Mouse (Mus musculus) urinary bladder, postnatal 10 days (tissue): ENCODE measurements around the gene Epsti1.

Experiments
- DNase-seq: peaks from one replicate; pipeline ENCODE4 v3.0.0; 2022; ENCODE audit warnings: low spot score

Epsti1 gene

DNA sequence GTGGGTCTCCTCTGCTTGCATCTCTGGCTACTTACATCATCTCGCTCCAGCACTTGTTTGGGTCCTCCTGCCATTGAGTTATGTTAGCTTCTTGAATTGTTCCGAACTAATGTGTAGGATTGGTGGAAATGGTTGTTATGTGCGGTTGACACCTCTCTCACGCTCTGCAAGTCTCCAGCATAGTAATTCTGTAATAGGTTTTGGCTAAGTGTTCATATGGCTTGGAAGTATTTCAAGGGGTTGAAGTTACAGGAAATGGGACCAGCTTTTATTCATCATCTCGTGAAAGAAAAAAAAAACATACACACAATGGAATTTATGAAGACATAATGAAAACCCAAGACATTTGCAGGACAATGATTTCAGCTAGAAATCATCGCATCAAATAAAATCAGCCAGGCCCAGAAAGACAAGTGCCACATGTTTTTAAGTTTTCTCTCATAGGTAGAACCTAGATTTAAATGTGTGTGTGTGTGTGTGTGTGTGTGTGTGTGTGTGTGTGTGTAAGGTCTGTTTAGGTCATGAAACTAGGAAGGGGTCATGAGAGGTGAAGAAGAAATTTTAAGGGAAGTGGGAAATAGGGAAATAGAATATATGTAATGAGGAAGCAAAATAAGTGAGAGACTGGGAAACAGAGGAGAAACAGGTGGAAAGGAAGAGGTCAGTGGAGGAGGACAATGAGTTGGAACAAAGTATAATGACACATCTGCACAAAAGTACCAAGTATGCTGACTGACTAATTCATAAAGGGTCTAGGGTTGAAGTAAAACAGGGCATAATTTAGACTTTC lies 19.2 kb downstream of the Epsti1 start:
- DNase-seq = no peak

- no peak for DNase-seq
Observed at GRCm38 (mm10) chr14:77925414-77925813, 21.4 kb downstream of the Epsti1 start.

GRCm38 (mm10) chr14:77926718-77927117 lies 22.7 kb downstream of the Epsti1 start:
- no peak for DNase-seq

DNA sequence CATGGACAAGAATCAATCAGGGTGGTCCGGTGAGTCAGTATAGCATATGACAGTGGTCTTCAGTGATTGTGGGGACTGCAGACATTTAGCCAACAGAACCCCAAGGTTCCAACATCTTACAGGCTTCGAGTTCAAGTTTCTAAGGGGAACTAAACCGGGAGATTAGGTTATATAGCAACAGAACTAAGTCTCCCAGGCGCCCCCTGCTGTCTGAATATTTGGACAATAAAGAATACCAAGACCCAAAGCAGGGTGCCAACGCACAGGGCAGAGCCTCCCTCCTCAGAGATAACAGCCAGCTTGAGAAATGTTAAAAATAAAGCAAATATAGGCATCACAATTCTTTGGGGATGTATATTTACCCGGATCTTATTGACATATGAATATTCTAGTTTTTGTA lies 24.0 kb downstream of the Epsti1 start:
- DNase-seq = no peak

DNA sequence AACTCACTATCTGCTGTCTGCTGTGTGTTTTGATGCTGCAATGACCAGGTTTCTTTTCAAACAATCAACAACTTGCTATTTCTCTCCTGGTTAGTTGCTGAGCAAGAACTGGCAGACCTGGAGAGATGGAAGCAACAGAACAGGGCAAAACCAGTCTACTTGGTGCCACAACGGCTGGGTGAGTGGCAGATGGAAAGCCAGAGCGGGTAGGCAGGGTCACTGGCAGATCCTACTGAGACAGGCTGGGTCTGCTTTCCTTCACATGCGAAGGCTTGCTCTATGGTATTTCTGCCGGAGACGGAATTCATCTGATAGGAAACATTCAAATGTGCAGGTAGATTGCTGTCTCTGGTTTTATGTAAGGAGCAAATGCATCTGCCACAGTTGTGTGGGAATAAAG lies 24.6 kb downstream of the Epsti1 start:
- DNase-seq = no peak

DNA sequence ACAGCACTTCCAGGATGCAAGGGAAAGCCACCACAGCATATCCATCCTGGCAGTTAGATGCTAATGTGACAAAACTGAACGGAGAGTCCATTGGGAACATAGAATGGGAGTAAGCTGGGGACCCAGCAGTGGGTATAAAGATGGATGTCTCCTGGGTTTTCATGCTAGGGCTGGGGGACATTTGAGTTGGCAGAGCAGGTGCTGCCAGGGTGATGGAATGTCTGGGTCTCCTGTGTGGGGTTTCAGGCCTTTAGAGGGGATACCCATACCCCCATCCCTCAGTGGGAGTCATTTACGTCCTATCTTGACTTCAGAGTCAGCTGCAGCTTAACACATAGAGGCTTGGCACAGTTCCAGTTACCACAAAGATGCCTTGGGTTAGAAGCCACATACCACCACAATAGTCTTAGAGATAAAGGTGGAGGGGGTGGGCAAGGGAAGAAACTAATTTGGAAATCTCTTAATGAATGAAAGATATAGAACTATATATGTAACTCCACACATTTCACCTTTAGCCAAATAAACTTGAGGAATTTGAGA lies 25.2 kb downstream of the Epsti1 start:
- DNase-seq = no peak

DNA sequence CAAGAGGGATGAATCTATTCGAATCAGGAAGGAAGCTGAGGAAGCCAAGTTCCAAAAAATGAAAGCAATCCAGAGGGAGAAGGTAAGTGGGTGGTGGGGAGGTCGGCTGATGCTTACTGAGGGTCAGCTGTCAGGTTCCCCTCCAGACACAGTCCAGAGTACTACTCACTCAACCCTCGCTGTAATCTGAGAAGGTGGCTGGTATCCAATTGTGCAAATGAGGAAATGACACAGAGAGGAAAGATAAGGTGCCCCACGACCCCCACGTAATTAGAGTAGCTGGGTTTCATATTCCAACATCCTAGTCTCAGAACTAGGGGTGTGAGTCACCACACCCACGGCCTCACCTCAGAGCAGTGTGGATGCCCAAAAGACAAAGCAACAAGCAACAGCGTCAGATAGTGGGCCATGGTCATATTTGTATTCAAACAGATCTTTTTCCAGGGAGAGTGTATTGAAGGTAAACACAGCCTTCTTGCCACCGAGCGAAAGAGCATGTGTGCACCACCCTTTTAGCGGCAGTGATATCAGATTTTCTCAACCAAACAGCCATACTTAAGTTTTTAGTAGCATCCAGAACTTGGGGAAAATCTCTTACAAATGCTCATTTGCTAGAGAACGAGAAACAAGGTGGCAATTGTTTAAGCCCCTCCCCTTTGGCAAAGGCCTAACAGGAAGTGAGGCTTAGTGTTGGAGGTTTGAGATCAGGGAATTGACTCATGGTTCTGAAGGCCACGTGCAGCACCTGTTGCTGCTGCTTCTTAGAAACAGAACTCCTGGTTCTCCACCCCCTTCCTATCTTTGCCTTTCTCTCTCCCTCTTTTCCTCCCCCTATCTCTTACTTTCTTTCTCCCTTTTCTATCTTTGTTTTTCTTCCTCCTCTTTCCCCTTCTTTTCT lies 28.4 kb downstream of the Epsti1 start:
- DNase-seq = no peak

GRCm38 (mm10) chr14:77933243-77933642 lies 29.2 kb downstream of the Epsti1 start:
- DNase-seq = no peak

GRCm38 (mm10) chr14:77934431-77934830 lies 30.4 kb downstream of the Epsti1 start:
- DNase-seq = no peak

- DNase-seq = no peak
Observed at GRCm38 (mm10) chr14:77941105-77941504, 37.1 kb downstream of the Epsti1 start.

DNA sequence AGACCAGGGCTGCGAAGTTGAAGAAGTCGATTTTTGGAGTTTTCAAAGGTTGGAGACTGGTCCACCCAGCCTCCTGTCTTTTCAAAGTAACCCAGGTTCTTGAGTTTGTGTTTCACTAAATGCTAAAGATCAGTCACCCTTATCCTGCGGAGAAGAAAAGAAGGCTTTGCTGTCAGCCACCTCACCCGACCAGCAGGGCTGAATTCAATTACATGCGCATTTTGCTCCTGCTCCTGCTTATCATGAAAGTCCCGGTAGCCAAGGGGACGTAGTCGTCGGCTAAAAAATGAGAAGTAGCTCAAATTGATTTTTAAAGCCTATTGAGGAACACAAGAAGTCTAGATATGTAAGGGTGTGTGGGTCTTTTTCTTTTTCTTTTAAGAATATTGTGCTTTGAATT lies 38.2 kb downstream of the Epsti1 start:
- DNase-seq = no peak

GRCm38 (mm10) chr14:77942793-77943558 lies 38.9 kb downstream of the Epsti1 start:
- DNase-seq = no peak

- DNase-seq = no peak
Observed at GRCm38 (mm10) chr14:77961741-77962140, 57.7 kb downstream of the Epsti1 start.

DNA sequence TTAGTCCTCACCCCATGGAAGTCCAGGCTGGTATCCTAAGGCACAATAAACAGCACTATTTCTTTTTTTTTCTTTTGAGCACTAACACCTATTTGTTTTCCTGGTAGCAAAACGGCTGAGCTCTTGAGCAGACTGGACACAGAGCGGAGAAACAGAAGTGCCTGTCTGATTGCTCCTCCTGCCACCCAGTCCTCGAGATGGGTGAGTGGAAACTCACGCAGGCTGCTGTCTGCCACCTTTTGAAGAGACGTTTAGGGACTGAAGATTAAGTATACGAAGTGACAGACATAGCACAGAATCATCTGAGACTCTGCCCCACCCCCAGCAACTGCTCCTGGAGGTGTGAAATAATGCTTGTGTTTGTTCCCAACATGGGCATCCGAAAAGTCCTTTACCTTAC lies 59.5 kb downstream of the Epsti1 start:
- DNase-seq = no peak

- DNase-seq = no peak
Observed at GRCm38 (mm10) chr14:77971355-77971754, 67.3 kb downstream of the Epsti1 start.

DNA sequence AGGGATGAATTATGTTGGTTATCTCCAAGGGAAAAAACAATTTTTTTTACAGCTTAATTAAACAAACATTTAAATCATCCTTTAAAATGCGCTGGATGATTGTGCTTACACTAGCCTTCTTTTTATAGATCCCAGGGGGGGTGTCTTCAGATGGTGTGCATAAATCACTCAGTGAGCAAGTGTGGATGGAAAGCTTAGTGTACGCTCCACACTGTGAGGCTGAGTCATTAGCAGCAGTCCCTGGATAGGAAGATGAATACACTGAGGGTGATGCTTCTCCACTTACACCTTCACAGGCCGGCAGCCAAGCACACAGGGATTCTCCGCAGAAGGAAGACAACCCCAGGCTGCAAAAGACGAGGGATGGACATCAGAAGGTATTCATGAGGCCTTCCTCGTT lies 70.2 kb downstream of the Epsti1 start:
- no peak for DNase-seq

GRCm38 (mm10) chr14:77975702-77976101 lies 71.7 kb downstream of the Epsti1 start:
- no peak for DNase-seq

DNA sequence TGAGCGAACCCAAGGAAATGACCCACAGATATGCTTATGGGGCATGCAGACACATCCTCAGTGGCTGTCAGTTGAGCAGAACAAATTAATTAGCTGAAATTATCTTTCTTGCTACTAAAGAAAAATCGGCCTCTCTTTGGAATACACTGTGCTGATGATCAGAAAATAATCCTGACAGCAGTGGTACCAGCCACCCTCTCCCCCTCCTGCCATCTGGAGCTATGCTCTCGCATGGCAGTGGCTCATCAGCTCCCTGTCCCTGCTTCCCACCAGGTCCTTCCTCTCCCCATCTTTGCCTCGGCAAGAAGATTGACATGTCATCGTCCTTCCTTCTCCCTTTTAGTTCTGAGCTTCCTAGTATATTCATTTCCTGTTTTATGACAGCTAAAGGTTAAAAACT lies 77.5 kb downstream of the Epsti1 start:
- DNase-seq = no peak

GRCm38 (mm10) chr14:77997731-77998130 lies 93.7 kb downstream of the Epsti1 start:
- no peak for DNase-seq

GRCm38 (mm10) chr14:78004486-78004885 lies 100.4 kb downstream of the Epsti1 start:
- DNase-seq = no peak

- no peak for DNase-seq
Observed at GRCm38 (mm10) chr14:78008019-78008418, 104.0 kb downstream of the Epsti1 start.

DNA sequence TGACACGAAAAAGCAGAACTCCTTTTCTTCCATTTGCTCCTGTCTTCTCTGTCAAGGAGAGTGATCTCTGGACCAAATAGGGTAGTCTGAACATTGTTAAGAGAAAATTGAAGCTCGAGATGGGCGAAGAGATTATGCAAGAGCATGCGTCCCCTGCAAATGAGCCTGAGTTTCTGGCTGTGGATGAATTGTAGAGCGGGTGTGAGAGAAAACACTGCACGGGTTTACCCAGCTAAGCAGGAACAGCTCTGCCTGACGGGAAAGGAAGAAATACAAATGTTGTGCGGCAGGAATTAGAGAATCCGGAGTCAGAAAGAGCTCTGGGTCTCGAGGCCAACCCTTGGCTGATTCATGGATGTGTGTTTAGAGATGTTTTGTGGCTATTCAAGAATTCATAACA lies 107.8 kb downstream of the Epsti1 start:
- no peak for DNase-seq
